Mouse (Mus musculus): ENCODE measurements around the gene Gm11627.

- TF ChIP-seq POLR2A (IDR thresholded peaks at IDR 0.05; ENCODE audit: low read depth, low read length), result peak; percentile 90
- TF ChIP-seq CTCF (conservative IDR thresholded peaks at IDR 0.05; ENCODE audit: insufficient read depth, insufficient read length, low read depth, low read length), result no peak
Measured at GRCm38 (mm10) chr11:102556031-102556715, 23.1 kb downstream of the Gm11627 start, which contains the start of gene Gpatch8.

All from kidney, adult 2 months (tissue).